In genomic region chr4:152038985-152039830, GRCm38 (mm10) we compare ENCODE assay signal across 1 mouse cellular context.
A peak's percentile ranks its signal among the peaks of the same experiment; 100 is the strongest.
TF ChIP-seq lines count a peak whose summit lies in the region.

Gene Nol9, plus strand, starts transcription at chr4:152039321.

TF ChIP-seq in CH12.LX, 34 proteins besides CTCF, POLR2A, EP300 and RAD21 (continued from another document):
- TF ChIP-seq ZMIZ1 (IDR thresholded peaks at IDR 0.05; ENCODE audit: low read depth, low read length): peak; percentile 72
- TF ChIP-seq MAFK (IDR thresholded peaks at IDR 0.05; ENCODE audit: insufficient replicate concordance, low read length): no peak
- TF ChIP-seq MAZ (IDR thresholded peaks at IDR 0.05; ENCODE audit: low read depth, low read length): peak; percentile 95
- TF ChIP-seq IRF4 (IDR thresholded peaks at IDR 0.05; ENCODE audit: low read depth, low read length): peak; percentile 45; the same call in 1 of the 2 replicates
- no peak for TF ChIP-seq E2F4 (IDR thresholded peaks at IDR 0.05; ENCODE audit: insufficient replicate concordance, low read depth, low read length)
- TF ChIP-seq BHLHE40 (IDR thresholded peaks at IDR 0.05; ENCODE audit: low read depth, low read length): peak; percentile 0; the same call in 1 of the 2 replicates
- TF ChIP-seq MEF2A (IDR thresholded peaks at IDR 0.05; ENCODE audit: borderline replicate concordance, low read depth, low read length): peak; percentile 45; the same call in 1 of the 2 replicates
- peak; percentile 70 for TF ChIP-seq ZNF384 (IDR thresholded peaks at IDR 0.05; ENCODE audit: low read depth, low read length)
- peak; percentile 42 for TF ChIP-seq SMC3 (IDR thresholded peaks at IDR 0.05; ENCODE audit: low read depth, low read length)
- TF ChIP-seq SIN3A (IDR thresholded peaks at IDR 0.05; ENCODE audit: low read length): peak; percentile 91
- peak; percentile 76; the same call in 1 of the 2 replicates for TF ChIP-seq KAT2A (IDR thresholded peaks at IDR 0.05; ENCODE audit: insufficient replicate concordance, low read length)
- TF ChIP-seq MAX (IDR thresholded peaks at IDR 0.05; ENCODE audit: low read length): peak; percentile 77
- peak; percentile 100 for TF ChIP-seq CHD2 (IDR thresholded peaks at IDR 0.05; ENCODE audit: low read length)
- peak; percentile 66; the same call in 1 of the 2 replicates for TF ChIP-seq RCOR1 (conservative IDR thresholded peaks at IDR 0.05; ENCODE audit: low read depth, low read length)
- TF ChIP-seq HCFC1 (IDR thresholded peaks at IDR 0.05; ENCODE audit: low read depth, low read length): peak; percentile 90
- TF ChIP-seq ETS1 (conservative IDR thresholded peaks at IDR 0.05; ENCODE audit: low read depth, low read length): 0 out of 2 replicates have a peak, but pooled peaks have one; percentile 32
- TF ChIP-seq NRF1 (IDR thresholded peaks at IDR 0.05; ENCODE audit: low read depth, low read length): peak; percentile 44; the same call in 1 of the 2 replicates
- 0 out of 2 replicates have a peak, but pooled peaks have one; percentile 47 for TF ChIP-seq POLR2AphosphoS2 (IDR thresholded peaks at IDR 0.05; ENCODE audit: low read depth, low read length)
- TF ChIP-seq GABPA (IDR thresholded peaks at IDR 0.05; ENCODE audit: insufficient replicate concordance, low read depth, low read length): peak; percentile 27; the same call in 1 of the 2 replicates
- peak; percentile 94 for TF ChIP-seq ELF1 (IDR thresholded peaks at IDR 0.05; ENCODE audit: low read depth, low read length)
- 0 out of 2 replicates have a peak, but pooled peaks have one; percentile 7 for TF ChIP-seq JUND (conservative IDR thresholded peaks at IDR 0.05; ENCODE audit: low read depth, low read length)
- no peak for TF ChIP-seq JUN (IDR thresholded peaks at IDR 0.05; ENCODE audit: insufficient read depth, low read depth, low read length)
- no peak for TF ChIP-seq ZC3H11A (IDR thresholded peaks at IDR 0.05; ENCODE audit: low read depth, low read length)
